Mouse (Mus musculus): ENCODE results near the gene Nppb. TPM values are rescaled to one million over a fixed set of nuclear protein-coding genes. Genes with fewer than 3 reads are reported as not detected.

The Nppb gene
- polyA plus RNA-seq, 1 experiment from 2014 or later, result not detected

- Histone ChIP-seq H3K36me3 (replicated peaks) (no peaks in the 10 kb centered on the region), H3K4me1 (peaks cover 3% of the 10 kb centered on the region; the same call in 1 of the 2 replicates), H3K9me3 (no peaks in the 10 kb centered on the region), H3K4me3 (no peak overlapping the region), H3K27me3 (ENCODE audit: poor library complexity, severe bottlenecking) (no peaks in the 10 kb centered on the region), H3K27ac (no peak overlapping the region)
- 78% methylated on average over 3 of the region's 3 CpGs for WGBS
- DNase-seq (ENCODE audit: extremely low spot score, low spot score), result no peak
Measured at GRCm38 (mm10) chr4:147995311-147995710, 9.7 kb downstream of the Nppb start.

- Histone ChIP-seq H3K9me3 (no peaks in the 10 kb centered on the region), H3K4me1 (peaks cover 8% of the 10 kb centered on the region), H3K27ac (no peak within 1 kb of the TSS), H3K36me3 (replicated peaks) (peaks cover 21% of the 10 kb centered on the region), H3K4me3 (no peak within 1 kb of the TSS), H3K27me3 (ENCODE audit: poor library complexity, severe bottlenecking) (no peaks in the 10 kb centered on the region)
- no peak for DNase-seq (ENCODE audit: extremely low spot score, low spot score)
- WGBS, result 63% methylated on average over 12 of the region's 12 CpGs
Measured at GRCm38 (mm10) chr4:148000202-148000772, 14.7 kb downstream of the Nppb start, which contains the start of gene Nppa. Gene Nppa, plus strand, starts transcription at chr4:148000722.

GRCm38 (mm10) chr4:148001013-148001789, 15.6 kb downstream of the Nppb start:
- 87% methylated on average over 17 of the region's 17 CpGs for WGBS
- Histone ChIP-seq H3K4me3 (no peak overlapping the region), H3K9me3 (no peaks in the 10 kb centered on the region), H3K4me1 (peaks cover 8% of the 10 kb centered on the region), H3K27ac (no peak overlapping the region), H3K36me3 (replicated peaks) (peaks cover 30% of the 10 kb centered on the region), H3K27me3 (ENCODE audit: poor library complexity, severe bottlenecking) (no peaks in the 10 kb centered on the region)
- DNase-seq (ENCODE audit: extremely low spot score, low spot score), result no peak

GRCm38 (mm10) chr4:148001866-148002265, 16.3 kb downstream of the Nppb start:
- H3K4me1 ChIP-seq, result peaks cover 8% of the 10 kb centered on the region
- H3K9me3 ChIP-seq, result no peaks in the 10 kb centered on the region
- H3K27ac ChIP-seq, result no peak overlapping the region
- 51% methylated on average over 8 of the region's 8 CpGs for WGBS
- no peak for DNase-seq (ENCODE audit: extremely low spot score, low spot score)
- H3K27me3 ChIP-seq (ENCODE audit: poor library complexity, severe bottlenecking), result no peaks in the 10 kb centered on the region
- H3K4me3 ChIP-seq, result no peak overlapping the region
- peaks cover 37% of the 10 kb centered on the region for H3K36me3 ChIP-seq (replicated peaks)

- Histone ChIP-seq H3K36me3 (replicated peaks) (peaks cover 62% of the 10 kb centered on the region), H3K4me3 (no peak overlapping the region), H3K27ac (no peak overlapping the region), H3K27me3 (ENCODE audit: poor library complexity, severe bottlenecking) (no peaks in the 10 kb centered on the region), H3K9me3 (no peaks in the 10 kb centered on the region), H3K4me1 (peaks cover 8% of the 10 kb centered on the region)
- 92% methylated on average over 7 of the region's 7 CpGs for WGBS
- DNase-seq (ENCODE audit: extremely low spot score, low spot score), result no peak
Measured at GRCm38 (mm10) chr4:148004361-148004760, 18.8 kb downstream of the Nppb start.

GRCm38 (mm10) chr4:148008412-148008811, 22.8 kb downstream of the Nppb start:
- no peak for DNase-seq (ENCODE audit: extremely low spot score, low spot score)
- H3K4me3 ChIP-seq, result no peak overlapping the region
- peaks cover 100% of the 10 kb centered on the region for H3K36me3 ChIP-seq (replicated peaks)
- H3K4me1 ChIP-seq, result no peaks in the 10 kb centered on the region
- no peak overlapping the region for H3K27ac ChIP-seq
- H3K9me3 ChIP-seq, result no peaks in the 10 kb centered on the region
- 80% methylated on average over 4 of the region's 4 CpGs for WGBS
- no peaks in the 10 kb centered on the region for H3K27me3 ChIP-seq (ENCODE audit: poor library complexity, severe bottlenecking)

- no peak overlapping the region for H3K4me3 ChIP-seq
- H3K9me3 ChIP-seq, result no peaks in the 10 kb centered on the region
- WGBS, result 95% methylated on average over 2 of the region's 2 CpGs
- no peaks in the 10 kb centered on the region for H3K4me1 ChIP-seq
- DNase-seq (ENCODE audit: extremely low spot score, low spot score), result no peak
- H3K27ac ChIP-seq, result no peak overlapping the region
- no peaks in the 10 kb centered on the region for H3K27me3 ChIP-seq (ENCODE audit: poor library complexity, severe bottlenecking)
- H3K36me3 ChIP-seq (replicated peaks), result peaks cover 100% of the 10 kb centered on the region
Measured at GRCm38 (mm10) chr4:148009641-148010040, 24.1 kb downstream of the Nppb start.

GRCm38 (mm10) chr4:148011332-148011731, 25.7 kb downstream of the Nppb start:
- no peaks in the 10 kb centered on the region for H3K9me3 ChIP-seq
- no peaks in the 10 kb centered on the region for H3K27me3 ChIP-seq (ENCODE audit: poor library complexity, severe bottlenecking)
- no peaks in the 10 kb centered on the region for H3K4me1 ChIP-seq
- H3K4me3 ChIP-seq, result no peak overlapping the region
- H3K27ac ChIP-seq, result no peak overlapping the region
- H3K36me3 ChIP-seq (replicated peaks), result peaks cover 100% of the 10 kb centered on the region
- DNase-seq (ENCODE audit: extremely low spot score, low spot score), result no peak
- WGBS, result 88% methylated on average over 3 of the region's 3 CpGs

GRCm38 (mm10) chr4:148012216-148012615, 26.6 kb downstream of the Nppb start:
- Histone ChIP-seq H3K36me3 (replicated peaks) (peaks cover 100% of the 10 kb centered on the region), H3K4me3 (no peak overlapping the region), H3K27ac (no peak overlapping the region), H3K27me3 (ENCODE audit: poor library complexity, severe bottlenecking) (no peaks in the 10 kb centered on the region), H3K9me3 (no peaks in the 10 kb centered on the region), H3K4me1 (no peaks in the 10 kb centered on the region)
- no peak for DNase-seq (ENCODE audit: extremely low spot score, low spot score)
- 92% methylated on average over 4 of the region's 4 CpGs for WGBS

- Histone ChIP-seq H3K4me1 (no peaks in the 10 kb centered on the region), H3K9me3 (no peaks in the 10 kb centered on the region), H3K27ac (no peak overlapping the region), H3K36me3 (replicated peaks) (peaks cover 100% of the 10 kb centered on the region), H3K27me3 (ENCODE audit: poor library complexity, severe bottlenecking) (no peaks in the 10 kb centered on the region), H3K4me3 (no peak overlapping the region)
- WGBS, result 87% methylated on average over 10 of the region's 10 CpGs
- peak; percentile 21 for DNase-seq (ENCODE audit: extremely low spot score, low spot score)
Measured at GRCm38 (mm10) chr4:148015418-148015817, 29.8 kb downstream of the Nppb start.

GRCm38 (mm10) chr4:148016981-148017380, 31.4 kb downstream of the Nppb start:
- H3K36me3 ChIP-seq (replicated peaks), result peaks cover 100% of the 10 kb centered on the region

GRCm38 (mm10) chr4:148018410-148018809, 32.8 kb downstream of the Nppb start:
- H3K27me3 ChIP-seq (ENCODE audit: poor library complexity, severe bottlenecking), result no peaks in the 10 kb centered on the region
- H3K9me3 ChIP-seq, result no peaks in the 10 kb centered on the region
- H3K4me3 ChIP-seq, result no peak overlapping the region
- no peaks in the 10 kb centered on the region for H3K4me1 ChIP-seq
- peaks cover 100% of the 10 kb centered on the region for H3K36me3 ChIP-seq (replicated peaks)
- no peak for DNase-seq (ENCODE audit: extremely low spot score, low spot score)
- no peak overlapping the region for H3K27ac ChIP-seq
- 68% methylated on average over 2 of the region's 2 CpGs for WGBS

More at GRCm38 (mm10) chr4:148016981-148017380, 31.4 kb downstream of the Nppb start:
- H3K4me3 ChIP-seq, result no peak overlapping the region
- WGBS, result 87% methylated on average over 3 of the region's 3 CpGs
- H3K4me1 ChIP-seq, result no peaks in the 10 kb centered on the region
- no peak overlapping the region for H3K27ac ChIP-seq
- DNase-seq (ENCODE audit: extremely low spot score, low spot score), result no peak
- no peaks in the 10 kb centered on the region for H3K27me3 ChIP-seq (ENCODE audit: poor library complexity, severe bottlenecking)
- no peaks in the 10 kb centered on the region for H3K9me3 ChIP-seq

GRCm38 (mm10) chr4:148024003-148024402, 38.4 kb downstream of the Nppb start:
- Histone ChIP-seq H3K27ac (no peak overlapping the region), H3K4me1 (no peaks in the 10 kb centered on the region), H3K36me3 (replicated peaks) (peaks cover 99% of the 10 kb centered on the region), H3K27me3 (ENCODE audit: poor library complexity, severe bottlenecking) (no peaks in the 10 kb centered on the region), H3K4me3 (no peak overlapping the region), H3K9me3 (no peaks in the 10 kb centered on the region)
- no peak for DNase-seq (ENCODE audit: extremely low spot score, low spot score)
- WGBS, result 92% methylated on average over 3 of the region's 3 CpGs

Measured in forebrain, embryonic 10.5 days (tissue).